27 mouse cellular contexts compared by ENCODE assay signal in genomic region chr15:99179639-99180038, GRCm38 (mm10). TPM values are rescaled to one million over a fixed set of nuclear protein-coding genes. Genes with fewer than 3 reads are reported as not detected.
A peak's percentile ranks its signal among the peaks of the same experiment; 100 is the strongest.
DNase-seq lines count a peak whose midpoint lies in the region; ATAC-seq and TF ChIP-seq lines count a peak whose summit lies in the region.
"Had no signal": no experiment of that assay in that cellular context is flagged by ENCODE, and none has a peak within 500 bp of the region (broad histone marks: within the 10 kb centered on the region; RNA-seq: fewer than 3 reads in every experiment).

No protein-coding gene starts in this region.

- no peaks in the 10 kb centered on the region for H3K27me3 ChIP-seq in intestine, embryonic 14.5 days (replicated peaks; ENCODE audit: control insufficient read depth, insufficient read depth, low read length)
- H3K27me3 ChIP-seq in intestine, embryonic 15.5 days (replicated peaks), result no peaks in the 10 kb centered on the region
- H3K27me3 ChIP-seq in liver, postnatal 0 days (ENCODE audit: insufficient read depth, low read length), result no peaks in the 10 kb centered on the region
- H3K27me3 ChIP-seq in liver, embryonic 12.5 days (replicated peaks), result no peaks in the 10 kb centered on the region
- H3K27me3 ChIP-seq in E14TG2a.4 (ENCODE audit: insufficient read depth, low read length), result no peaks in the 10 kb centered on the region
- no peaks in the 10 kb centered on the region for H3K27me3 ChIP-seq in stomach, postnatal 0 days (ENCODE audit: control insufficient read depth, insufficient read depth, low read length)
- no peaks in the 10 kb centered on the region for H3K27me3 ChIP-seq in hindbrain, embryonic 10.5 days (ENCODE audit: insufficient read depth, poor library complexity, severe bottlenecking)
- H3K27me3 ChIP-seq: embryonic facial prominence, embryonic 12.5 days; heart, embryonic 12.5 days; hindbrain, embryonic 12.5 days; kidney, embryonic 15.5 days; lung, embryonic 15.5 days; neural tube, embryonic 13.5 days; Patski had no signal

- H3K4me1 ChIP-seq in intestine, embryonic 14.5 days (replicated peaks; ENCODE audit: control insufficient read depth, insufficient read depth, low read length), result no peaks in the 10 kb centered on the region
- H3K4me1 ChIP-seq in intestine, embryonic 15.5 days (replicated peaks), result no peaks in the 10 kb centered on the region
- no peaks in the 10 kb centered on the region; the same call in 1 of the 2 replicates for H3K4me1 ChIP-seq in liver, postnatal 0 days (ENCODE audit: insufficient read depth)
- H3K4me1 ChIP-seq in liver, embryonic 12.5 days, result peaks cover 10% of the 10 kb centered on the region
- no peaks in the 10 kb centered on the region for H3K4me1 ChIP-seq in E14TG2a.4 (replicated peaks; ENCODE audit: low read depth, low read length)
- no peaks in the 10 kb centered on the region for H3K4me1 ChIP-seq in stomach, postnatal 0 days (replicated peaks; ENCODE audit: control insufficient read depth, insufficient read depth)
- no peaks in the 10 kb centered on the region for H3K4me1 ChIP-seq in hindbrain, embryonic 10.5 days (replicated peaks)
- H3K4me1 ChIP-seq: embryonic facial prominence, embryonic 12.5 days; heart, embryonic 12.5 days; hindbrain, embryonic 12.5 days; kidney, embryonic 15.5 days; lung, embryonic 15.5 days; neural tube, embryonic 13.5 days had no signal

- ATAC-seq in intestine, embryonic 14.5 days (replicated peaks; ENCODE audit: low FRiP score, low TSS enrichment, low read depth), result no peak
- ATAC-seq in intestine, embryonic 15.5 days, result no peak
- ATAC-seq in liver, postnatal 0 days, result no peak
- ATAC-seq in liver, embryonic 12.5 days, result no peak
- no peak for ATAC-seq in stomach, postnatal 0 days (ENCODE audit: low FRiP score, low TSS enrichment)
- ATAC-seq: activated CD4-positive, CD25-positive, alpha-beta regulatory T cell, adult 4 months; inflammation-experienced regulatory T-cells, adult 6 months; Patski had no signal

- TF ChIP-seq EP300 in liver, postnatal 0 days (IDR thresholded peaks at IDR 0.05; ENCODE audit: low read depth), result no peak
- no peak for TF ChIP-seq EP300 in stomach, postnatal 0 days (optimal IDR thresholded peaks at IDR 0.05)

- no peak overlapping the region for H3K4me2 ChIP-seq in intestine, embryonic 14.5 days (ENCODE audit: low read length)
- no peak overlapping the region for H3K4me2 ChIP-seq in intestine, embryonic 15.5 days (replicated peaks)
- no peak overlapping the region for H3K4me2 ChIP-seq in liver, postnatal 0 days (ENCODE audit: low read depth, low read length)
- no peak overlapping the region for H3K4me2 ChIP-seq in liver, embryonic 12.5 days
- no peak overlapping the region for H3K4me2 ChIP-seq in stomach, postnatal 0 days (replicated peaks; ENCODE audit: low read depth)
- H3K4me2 ChIP-seq: embryonic facial prominence, embryonic 12.5 days; heart, embryonic 12.5 days; hindbrain, embryonic 12.5 days; kidney, embryonic 15.5 days; lung, embryonic 15.5 days; neural tube, embryonic 13.5 days had no signal

- no peak overlapping the region for H3K9ac ChIP-seq in intestine, embryonic 14.5 days (ENCODE audit: low read length)
- no peak overlapping the region for H3K9ac ChIP-seq in intestine, embryonic 15.5 days
- no peak overlapping the region for H3K9ac ChIP-seq in liver, postnatal 0 days (replicated peaks)
- H3K9ac ChIP-seq in liver, embryonic 12.5 days, result no peak overlapping the region
- no peak overlapping the region for H3K9ac ChIP-seq in stomach, postnatal 0 days (ENCODE audit: low read length)
- H3K9ac ChIP-seq: embryonic facial prominence, embryonic 12.5 days; heart, embryonic 12.5 days; hindbrain, embryonic 12.5 days; kidney, embryonic 15.5 days; lung, embryonic 15.5 days; neural tube, embryonic 13.5 days had no signal

- DNase-seq in intestine, embryonic 14.5 days (ENCODE audit: low spot score), result peak; percentile 7
- no peak for DNase-seq in liver, postnatal 0 days
- no peak for DNase-seq in stomach, postnatal 0 days (ENCODE audit: low spot score)
- no peak for DNase-seq in hindbrain, embryonic 10.5 days (ENCODE audit: low spot score)
- DNase-seq: adrenal gland, postnatal 10 days; cerebellum, adult 2 months; cerebellum, postnatal 25 days; heart, postnatal 10 days; kidney, postnatal 4 days; layer of hippocampus, adult 9-11 months; lung, postnatal 4 days; midbrain, embryonic 14.5 days; thymus, postnatal 36 days had no signal

- no peaks in the 10 kb centered on the region for H3K9me3 ChIP-seq in intestine, embryonic 14.5 days (ENCODE audit: control insufficient read depth, low read length)
- no peaks in the 10 kb centered on the region for H3K9me3 ChIP-seq in intestine, embryonic 15.5 days
- H3K9me3 ChIP-seq in liver, postnatal 0 days (ENCODE audit: low read length), result no peaks in the 10 kb centered on the region
- no peaks in the 10 kb centered on the region for H3K9me3 ChIP-seq in liver, embryonic 12.5 days (replicated peaks)
- no peaks in the 10 kb centered on the region for H3K9me3 ChIP-seq in E14TG2a.4 (ENCODE audit: low read length)
- no peaks in the 10 kb centered on the region for H3K9me3 ChIP-seq in stomach, postnatal 0 days (ENCODE audit: control insufficient read depth, low read length)
- no peaks in the 10 kb centered on the region for H3K9me3 ChIP-seq in hindbrain, embryonic 10.5 days
- H3K9me3 ChIP-seq: embryonic facial prominence, embryonic 12.5 days; heart, embryonic 12.5 days; hindbrain, embryonic 12.5 days; kidney, embryonic 15.5 days; lung, embryonic 15.5 days; neural tube, embryonic 13.5 days had no signal

- 0 out of 2 replicates have a peak, but pooled peaks have one; percentile 8 for TF ChIP-seq CTCF in liver, postnatal 0 days (IDR thresholded peaks at IDR 0.05; ENCODE audit: low read depth)
- TF ChIP-seq CTCF in E14TG2a.4 (conservative IDR thresholded peaks at IDR 0.05; ENCODE audit: low read length), result peak; percentile 36
- TF ChIP-seq CTCF in stomach, postnatal 0 days (IDR thresholded peaks at IDR 0.05; ENCODE audit: low read depth), result peak; percentile 33

- H3K4me3 ChIP-seq in intestine, embryonic 14.5 days (ENCODE audit: low read depth, low read length), result no peak overlapping the region
- no peak overlapping the region for H3K4me3 ChIP-seq in intestine, embryonic 15.5 days (replicated peaks)
- no peak overlapping the region for H3K4me3 ChIP-seq in liver, postnatal 0 days (ENCODE audit: low read depth, low read length)
- H3K4me3 ChIP-seq in liver, embryonic 12.5 days, result no peak overlapping the region
- no peak overlapping the region for H3K4me3 ChIP-seq in E14TG2a.4 (replicated peaks; ENCODE audit: low read length)
- H3K4me3 ChIP-seq in stomach, postnatal 0 days (ENCODE audit: low read depth, low read length), result no peak overlapping the region
- H3K4me3 ChIP-seq in hindbrain, embryonic 10.5 days, result no peak overlapping the region
- H3K4me3 ChIP-seq: embryonic facial prominence, embryonic 12.5 days; heart, embryonic 12.5 days; hindbrain, embryonic 12.5 days; kidney, embryonic 15.5 days; lung, embryonic 15.5 days; myocyte; neural tube, embryonic 13.5 days had no signal

- H3K27ac ChIP-seq in intestine, embryonic 14.5 days (ENCODE audit: low read depth), result no peak overlapping the region
- H3K27ac ChIP-seq in intestine, embryonic 15.5 days, result no peak overlapping the region
- no peak overlapping the region for H3K27ac ChIP-seq in liver, postnatal 0 days (ENCODE audit: low read depth)
- no peak overlapping the region for H3K27ac ChIP-seq in liver, embryonic 12.5 days
- H3K27ac ChIP-seq in stomach, postnatal 0 days (replicated peaks), result no peak overlapping the region
- no peak overlapping the region for H3K27ac ChIP-seq in hindbrain, embryonic 10.5 days
- H3K27ac ChIP-seq: embryonic facial prominence, embryonic 12.5 days; hindbrain, embryonic 12.5 days; kidney, embryonic 15.5 days; lung, embryonic 15.5 days; neural tube, embryonic 13.5 days had no signal

- WGBS in intestine, embryonic 14.5 days, result 97% methylated on average over 1 of the region's 2 CpGs
- WGBS in intestine, embryonic 15.5 days, result 91% methylated on average over 1 of the region's 2 CpGs
- 66% methylated on average over 1 of the region's 2 CpGs for WGBS in liver, postnatal 0 days (ENCODE audit: insufficient replicate concordance)
- 72% methylated on average over 1 of the region's 2 CpGs for WGBS in liver, embryonic 12.5 days (ENCODE audit: insufficient replicate concordance)
- 100% methylated on average over 1 of the region's 2 CpGs for WGBS in stomach, postnatal 0 days
- WGBS in hindbrain, embryonic 10.5 days, result 100% methylated on average over 1 of the region's 2 CpGs

- peaks cover 67% of the 10 kb centered on the region for H3K36me3 ChIP-seq in intestine, embryonic 14.5 days (ENCODE audit: control insufficient read depth, insufficient read depth, low read length)
- H3K36me3 ChIP-seq in intestine, embryonic 15.5 days, result peaks cover 18% of the 10 kb centered on the region
- H3K36me3 ChIP-seq in liver, postnatal 0 days (replicated peaks; ENCODE audit: insufficient read depth, low read length), result peaks cover 9% of the 10 kb centered on the region
- H3K36me3 ChIP-seq in liver, embryonic 12.5 days, result peaks cover 53% of the 10 kb centered on the region
- H3K36me3 ChIP-seq in E14TG2a.4 (ENCODE audit: insufficient read depth, low read length), result peaks cover 79% of the 10 kb centered on the region
- peaks cover 8% of the 10 kb centered on the region for H3K36me3 ChIP-seq in stomach, postnatal 0 days (ENCODE audit: control insufficient read depth, insufficient read depth, low read length)
- H3K36me3 ChIP-seq in hindbrain, embryonic 10.5 days, result peaks cover 96% of the 10 kb centered on the region

RNA-seq across cellular contexts. Expression of gene Kcnh3, which starts 45.0 kb away (rescaled TPM):
- polyA plus RNA-seq in intestine, embryonic 14.5 days (2014; fragmentation: Nextera tagmentation; extraction: Ambion mirVana), result 0.39 and 0.51 TPM in 2 replicates
- 0.45 and 1.00 TPM in 2 replicates for polyA plus RNA-seq in intestine, embryonic 15.5 days (2015; fragmentation: Nextera tagmentation; extraction: Ambion mirVana)
- polyA plus RNA-seq in liver, postnatal 0 days (2015; fragmentation: Nextera tagmentation; extraction: Ambion mirVana), result 0.05 and 0.07 TPM in 2 replicates
- 0.10 TPM in 1 of 2 replicates, not detected in the other for polyA plus RNA-seq in liver, embryonic 12.5 days (2016; fragmentation: Nextera tagmentation; extraction: Ambion mirVana)
- polyA plus RNA-seq in stomach, postnatal 0 days (2015; fragmentation: Nextera tagmentation; extraction: Ambion mirVana), result 0.29 and 0.30 TPM in 2 replicates
- 0.04 and 0.12 TPM in 2 replicates for polyA plus RNA-seq in hindbrain, embryonic 10.5 days (2016; fragmentation: Nextera tagmentation; extraction: Ambion mirVana)
- polyA plus RNA-seq: activated CD4-positive, CD25-positive, alpha-beta regulatory T cell, adult 4 months; inflammation-experienced regulatory T-cells, adult 6 months; liver, adult 2 months had no signal

RNA-seq across cellular contexts. Expression of gene Spats2, which starts 53.9 kb away (rescaled TPM):
- 38.4 and 41.4 TPM in 2 replicates for polyA plus RNA-seq in intestine, embryonic 14.5 days (2014; fragmentation: Nextera tagmentation; extraction: Ambion mirVana)
- 26.6 and 34.7 TPM in 2 replicates for polyA plus RNA-seq in intestine, embryonic 15.5 days (2015; fragmentation: Nextera tagmentation; extraction: Ambion mirVana)
- polyA plus RNA-seq in liver, postnatal 0 days (2015; fragmentation: Nextera tagmentation; extraction: Ambion mirVana), result 4.0 and 4.7 TPM in 2 replicates
- 23.6 and 23.8 TPM in 2 replicates for polyA plus RNA-seq in liver, embryonic 12.5 days (2016; fragmentation: Nextera tagmentation; extraction: Ambion mirVana)
- polyA plus RNA-seq in stomach, postnatal 0 days (2015; fragmentation: Nextera tagmentation; extraction: Ambion mirVana), result 13.7 and 13.9 TPM in 2 replicates
- 58.4 and 62.6 TPM in 2 replicates for polyA plus RNA-seq in hindbrain, embryonic 10.5 days (2016; fragmentation: Nextera tagmentation; extraction: Ambion mirVana)
- polyA plus RNA-seq: activated CD4-positive, CD25-positive, alpha-beta regulatory T cell, adult 4 months had no signal
